Mouse (Mus musculus): Measurements from ENCODE around the gene Ephb1. TPM values are rescaled to one million over a fixed set of nuclear protein-coding genes. Genes with fewer than 3 reads are reported as not detected.
A peak's percentile ranks its signal among the peaks of the same experiment; 100 is the strongest.

Ephb1 gene
- polyA plus RNA-seq, 1 experiment from 2014 or later = 41.2 TPM

GRCm38 (mm10) chr9:102001633-102002165 lies 352.8 kb downstream of the Ephb1 start:
- H3K4me3 ChIP-seq (ENCODE audit: low read length) = no peak overlapping the region
- no peak overlapping the region for H3K27ac ChIP-seq (ENCODE audit: low read depth, low read length)
- 82% methylated on average over 11 of the region's 11 CpGs for WGBS
- no peaks in the 10 kb centered on the region for H3K9me3 ChIP-seq (ENCODE audit: control insufficient read depth, low read length)
- no peaks in the 10 kb centered on the region for H3K27me3 ChIP-seq (replicated peaks; ENCODE audit: control insufficient read depth, insufficient read depth, low read length)
- H3K9ac ChIP-seq (ENCODE audit: low read depth, low read length) = no peak overlapping the region
- H3K4me2 ChIP-seq (ENCODE audit: low read length) = no peak overlapping the region
- ATAC-seq = no peak
- H3K36me3 ChIP-seq (ENCODE audit: control insufficient read depth, insufficient read depth, low read length) = no peaks in the 10 kb centered on the region
- H3K4me1 ChIP-seq (ENCODE audit: control insufficient read depth, insufficient read depth, low read depth, low read length) = no peaks in the 10 kb centered on the region

DNA sequence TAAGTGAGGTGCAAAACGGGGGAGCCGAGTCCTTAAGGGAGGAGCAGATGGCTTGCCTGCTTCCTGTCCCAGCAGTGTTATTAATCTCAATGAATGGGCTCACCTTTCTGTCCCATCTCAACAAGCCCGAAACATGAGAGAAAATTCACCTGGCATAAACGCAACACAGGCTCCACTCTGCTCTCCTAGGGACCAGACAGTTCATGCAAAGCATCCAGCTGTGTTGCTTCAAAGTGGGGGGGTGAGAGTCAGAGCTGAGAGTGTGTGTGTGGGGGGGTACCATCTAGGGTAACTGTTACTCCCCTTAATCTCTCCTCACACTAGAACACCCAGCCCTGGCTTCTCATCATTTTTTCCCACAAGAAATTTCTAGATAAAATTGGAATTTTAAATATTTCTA lies 354.8 kb downstream of the Ephb1 start:
- 81% methylated on average over 4 of the region's 4 CpGs for WGBS

DNA sequence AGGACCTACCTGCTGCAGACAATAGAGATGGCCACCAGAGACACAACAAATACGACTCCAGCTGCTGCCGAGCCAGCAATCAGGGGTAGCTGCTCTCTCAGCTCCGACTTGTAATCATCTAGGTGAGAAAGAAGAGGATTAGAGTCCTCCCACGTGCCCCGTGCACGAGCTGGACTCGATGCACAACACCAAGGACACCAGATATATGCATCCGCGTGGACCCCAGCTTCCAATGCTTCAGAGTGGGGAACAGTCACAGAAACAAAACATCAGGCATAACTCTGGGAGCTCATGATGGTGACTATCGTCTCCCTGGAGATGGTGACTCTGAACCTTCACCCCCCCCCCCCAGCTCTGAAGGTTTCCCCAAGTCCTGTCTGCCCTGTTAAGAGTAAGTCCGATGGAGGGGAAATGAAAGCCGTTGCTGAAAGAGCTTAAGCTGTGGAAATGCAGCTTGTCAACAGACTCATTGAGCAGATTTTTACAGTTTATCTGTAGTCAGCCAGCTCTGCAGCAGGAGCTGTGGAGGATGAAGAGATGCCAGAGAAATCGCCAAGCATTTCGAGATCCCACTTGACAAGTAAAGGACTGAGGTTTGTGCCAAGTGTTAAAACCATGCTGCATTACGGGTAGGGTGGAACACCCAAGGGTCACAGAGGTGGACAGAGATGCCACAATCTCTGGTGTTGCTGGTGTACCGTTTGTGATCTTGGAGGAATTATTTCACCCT lies 357.6 kb downstream of the Ephb1 start:
- WGBS = 68% methylated on average over 16 of the region's 16 CpGs
- H3K27me3 ChIP-seq (replicated peaks; ENCODE audit: control insufficient read depth, insufficient read depth, low read length) = no peaks in the 10 kb centered on the region
- ATAC-seq = no peak
- H3K27ac ChIP-seq (ENCODE audit: low read depth, low read length) = no peak overlapping the region
- H3K9ac ChIP-seq (ENCODE audit: low read depth, low read length) = no peak overlapping the region
- H3K4me2 ChIP-seq (ENCODE audit: low read length) = no peak overlapping the region
- H3K4me3 ChIP-seq (ENCODE audit: low read length) = no peak overlapping the region
- no peaks in the 10 kb centered on the region for H3K4me1 ChIP-seq (ENCODE audit: control insufficient read depth, insufficient read depth, low read depth, low read length)
- H3K9me3 ChIP-seq (ENCODE audit: control insufficient read depth, low read length) = no peaks in the 10 kb centered on the region
- 0 out of 2 replicates have a peak, but pooled peaks cover 4% of the 10 kb centered on the region for H3K36me3 ChIP-seq (ENCODE audit: control insufficient read depth, insufficient read depth, low read length)

More for the DNA sequence above, 354.8 kb downstream of the Ephb1 start:
- Histone ChIP-seq H3K4me1 (ENCODE audit: control insufficient read depth, insufficient read depth, low read depth, low read length) (no peaks in the 10 kb centered on the region), H3K4me2 (ENCODE audit: low read length) (no peak overlapping the region), H3K36me3 (ENCODE audit: control insufficient read depth, insufficient read depth, low read length) (0 out of 2 replicates have a peak, but pooled peaks cover 4% of the 10 kb centered on the region), H3K9ac (ENCODE audit: low read depth, low read length) (no peak overlapping the region), H3K9me3 (ENCODE audit: control insufficient read depth, low read length) (no peaks in the 10 kb centered on the region), H3K4me3 (ENCODE audit: low read length) (no peak overlapping the region), H3K27ac (ENCODE audit: low read depth, low read length) (no peak overlapping the region), H3K27me3 (replicated peaks; ENCODE audit: control insufficient read depth, insufficient read depth, low read length) (no peaks in the 10 kb centered on the region)
- no peak for ATAC-seq

- no peaks in the 10 kb centered on the region for H3K27me3 ChIP-seq (replicated peaks; ENCODE audit: control insufficient read depth, insufficient read depth, low read length)
- H3K4me2 ChIP-seq (ENCODE audit: low read length) = no peak overlapping the region
- no peak overlapping the region for H3K9ac ChIP-seq (ENCODE audit: low read depth, low read length)
- no peaks in the 10 kb centered on the region for H3K9me3 ChIP-seq (ENCODE audit: control insufficient read depth, low read length)
- H3K27ac ChIP-seq (ENCODE audit: low read depth, low read length) = no peak overlapping the region
- no peak for ATAC-seq
- 72% methylated on average over 7 of the region's 7 CpGs for WGBS
- H3K36me3 ChIP-seq (ENCODE audit: control insufficient read depth, insufficient read depth, low read length) = 0 out of 2 replicates have a peak, but pooled peaks cover 4% of the 10 kb centered on the region
- H3K4me3 ChIP-seq (ENCODE audit: low read length) = no peak overlapping the region
- H3K4me1 ChIP-seq (ENCODE audit: control insufficient read depth, insufficient read depth, low read depth, low read length) = no peaks in the 10 kb centered on the region
Measured at GRCm38 (mm10) chr9:101996183-101996582, 358.3 kb downstream of the Ephb1 start.

GRCm38 (mm10) chr9:101995423-101996156 lies 358.9 kb downstream of the Ephb1 start:
- H3K4me3 ChIP-seq (ENCODE audit: low read length) = no peak overlapping the region
- 80% methylated on average over 10 of the region's 10 CpGs for WGBS
- 0 out of 2 replicates have a peak, but pooled peaks cover 4% of the 10 kb centered on the region for H3K36me3 ChIP-seq (ENCODE audit: control insufficient read depth, insufficient read depth, low read length)
- no peaks in the 10 kb centered on the region for H3K4me1 ChIP-seq (ENCODE audit: control insufficient read depth, insufficient read depth, low read depth, low read length)
- H3K4me2 ChIP-seq (ENCODE audit: low read length) = no peak overlapping the region
- no peak overlapping the region for H3K9ac ChIP-seq (ENCODE audit: low read depth, low read length)
- H3K27me3 ChIP-seq (replicated peaks; ENCODE audit: control insufficient read depth, insufficient read depth, low read length) = no peaks in the 10 kb centered on the region
- no peaks in the 10 kb centered on the region for H3K9me3 ChIP-seq (ENCODE audit: control insufficient read depth, low read length)
- no peak overlapping the region for H3K27ac ChIP-seq (ENCODE audit: low read depth, low read length)
- ATAC-seq = 0 out of 2 replicates have a peak, but pooled peaks have one; percentile 17

- Histone ChIP-seq H3K4me1 (ENCODE audit: control insufficient read depth, insufficient read depth, low read depth, low read length) (no peaks in the 10 kb centered on the region), H3K36me3 (ENCODE audit: control insufficient read depth, insufficient read depth, low read length) (0 out of 2 replicates have a peak, but pooled peaks cover 4% of the 10 kb centered on the region), H3K4me3 (ENCODE audit: low read length) (no peak overlapping the region), H3K27ac (ENCODE audit: low read depth, low read length) (no peak overlapping the region), H3K4me2 (ENCODE audit: low read length) (no peak overlapping the region), H3K27me3 (replicated peaks; ENCODE audit: control insufficient read depth, insufficient read depth, low read length) (no peaks in the 10 kb centered on the region), H3K9me3 (ENCODE audit: control insufficient read depth, low read length) (no peaks in the 10 kb centered on the region), H3K9ac (ENCODE audit: low read depth, low read length) (no peak overlapping the region)
- 93% methylated on average over 2 of the region's 2 CpGs for WGBS
- ATAC-seq = no peak
Measured at GRCm38 (mm10) chr9:101994086-101994485, 360.4 kb downstream of the Ephb1 start.

- no peak for ATAC-seq
- Histone ChIP-seq H3K4me2 (ENCODE audit: low read length) (no peak overlapping the region), H3K27me3 (replicated peaks; ENCODE audit: control insufficient read depth, insufficient read depth, low read length) (no peaks in the 10 kb centered on the region), H3K4me1 (ENCODE audit: control insufficient read depth, insufficient read depth, low read depth, low read length) (peaks cover 10% of the 10 kb centered on the region), H3K9me3 (ENCODE audit: control insufficient read depth, low read length) (no peaks in the 10 kb centered on the region), H3K27ac (ENCODE audit: low read depth, low read length) (no peak overlapping the region), H3K9ac (ENCODE audit: low read depth, low read length) (no peak overlapping the region), H3K36me3 (ENCODE audit: control insufficient read depth, insufficient read depth, low read length) (0 out of 2 replicates have a peak, but pooled peaks cover 4% of the 10 kb centered on the region), H3K4me3 (ENCODE audit: low read length) (no peak overlapping the region)
- 80% methylated on average over 12 of the region's 12 CpGs for WGBS
Measured at GRCm38 (mm10) chr9:101990836-101991235, 363.7 kb downstream of the Ephb1 start.

GRCm38 (mm10) chr9:101990032-101990431 lies 364.5 kb downstream of the Ephb1 start:
- H3K9ac ChIP-seq (ENCODE audit: low read depth, low read length) = no peak overlapping the region
- no peak for ATAC-seq
- H3K9me3 ChIP-seq (ENCODE audit: control insufficient read depth, low read length) = no peaks in the 10 kb centered on the region
- H3K4me1 ChIP-seq (ENCODE audit: control insufficient read depth, insufficient read depth, low read depth, low read length) = peaks cover 10% of the 10 kb centered on the region
- H3K27ac ChIP-seq (ENCODE audit: low read depth, low read length) = no peak overlapping the region
- no peaks in the 10 kb centered on the region for H3K27me3 ChIP-seq (replicated peaks; ENCODE audit: control insufficient read depth, insufficient read depth, low read length)
- H3K36me3 ChIP-seq (ENCODE audit: control insufficient read depth, insufficient read depth, low read length) = 0 out of 2 replicates have a peak, but pooled peaks cover 3% of the 10 kb centered on the region
- H3K4me2 ChIP-seq (ENCODE audit: low read length) = no peak overlapping the region
- WGBS = 53% methylated on average over 6 of the region's 6 CpGs
- H3K4me3 ChIP-seq (ENCODE audit: low read length) = no peak overlapping the region

DNA sequence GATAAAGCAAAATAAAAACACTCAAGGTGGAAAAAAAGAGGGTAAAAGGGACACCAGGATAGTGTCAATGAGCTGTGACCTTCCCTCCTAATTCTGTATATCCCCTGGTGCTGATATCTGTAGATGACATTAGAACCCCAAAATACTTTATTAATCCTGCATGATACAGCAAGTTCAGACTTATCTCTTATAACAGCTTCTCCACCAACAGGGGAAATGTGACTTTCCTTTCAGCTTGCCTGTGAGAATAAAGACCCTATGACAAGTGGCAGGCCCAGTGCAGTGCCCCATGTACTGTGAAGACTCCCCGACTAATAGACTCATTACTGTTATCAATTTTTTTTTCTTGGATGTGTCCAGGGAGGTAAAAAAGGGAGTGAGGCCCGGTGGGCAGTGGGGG lies 367.6 kb downstream of the Ephb1 start:
- Histone ChIP-seq H3K27me3 (replicated peaks; ENCODE audit: control insufficient read depth, insufficient read depth, low read length) (no peaks in the 10 kb centered on the region), H3K4me3 (ENCODE audit: low read length) (no peak overlapping the region), H3K9me3 (ENCODE audit: control insufficient read depth, low read length) (no peaks in the 10 kb centered on the region), H3K4me2 (ENCODE audit: low read length) (no peak overlapping the region), H3K36me3 (ENCODE audit: control insufficient read depth, insufficient read depth, low read length) (no peaks in the 10 kb centered on the region), H3K4me1 (ENCODE audit: control insufficient read depth, insufficient read depth, low read depth, low read length) (peaks cover 10% of the 10 kb centered on the region), H3K9ac (ENCODE audit: low read depth, low read length) (no peak overlapping the region), H3K27ac (ENCODE audit: low read depth, low read length) (no peak overlapping the region)
- WGBS = 68% methylated on average over 2 of the region's 2 CpGs
- no peak for ATAC-seq
